Mouse (Mus musculus): ENCODE results near the gene Gdpd3.

The Gdpd3 gene

GRCm38 (mm10) chr7:126791851-126792720 lies 26.0 kb downstream of the Gdpd3 start, which contains the start of gene Ppp4c:
Ppp4c (minus strand) TSS chr7:126792496.
- DNase-seq = peak; percentile 97

GRCm38 (mm10) chr7:126792721-126793443 lies 26.7 kb downstream of the Gdpd3 start:
- no peak for DNase-seq

GRCm38 (mm10) chr7:126793456-126794270 lies 27.5 kb downstream of the Gdpd3 start:
- no peak for DNase-seq

- no peak for DNase-seq
Measured at GRCm38 (mm10) chr7:126794271-126794605, 28.1 kb downstream of the Gdpd3 start.

GRCm38 (mm10) chr7:126795387-126796317 lies 29.5 kb downstream of the Gdpd3 start:
- DNase-seq = no peak

- DNase-seq = no peak
Measured at GRCm38 (mm10) chr7:126796350-126796932, 30.3 kb downstream of the Gdpd3 start.

GRCm38 (mm10) chr7:126797411-126798126 lies 31.4 kb downstream of the Gdpd3 start, which contains the start of gene Fam57b:
Fam57b (plus strand) TSS chr7:126797668.
- DNase-seq = no peak

- peak; percentile 64 for DNase-seq
Measured at GRCm38 (mm10) chr7:126798127-126799049, 32.3 kb downstream of the Gdpd3 start.

GRCm38 (mm10) chr7:126799050-126799467 lies 32.9 kb downstream of the Gdpd3 start:
- DNase-seq = peak; percentile 99

GRCm38 (mm10) chr7:126799468-126800268 lies 33.5 kb downstream of the Gdpd3 start:
- no peak for DNase-seq

- DNase-seq = no peak
Measured at GRCm38 (mm10) chr7:126800269-126801056, 34.3 kb downstream of the Gdpd3 start.

GRCm38 (mm10) chr7:126801057-126801422 lies 34.9 kb downstream of the Gdpd3 start:
- no peak for DNase-seq

GRCm38 (mm10) chr7:126802134-126802889 lies 36.2 kb downstream of the Gdpd3 start:
- DNase-seq = no peak

- DNase-seq = no peak
Measured at GRCm38 (mm10) chr7:126803181-126803580, 37.0 kb downstream of the Gdpd3 start.

- DNase-seq = no peak
Measured at GRCm38 (mm10) chr7:126803751-126804150, 37.6 kb downstream of the Gdpd3 start.

- DNase-seq = no peak
Measured at GRCm38 (mm10) chr7:126806956-126807355, 40.8 kb downstream of the Gdpd3 start.

GRCm38 (mm10) chr7:126807405-126807804 lies 41.3 kb downstream of the Gdpd3 start:
- DNase-seq = no peak

All from kidney, adult 9 months (tissue).